Mouse (Mus musculus) embryonic fibroblast, embryonic 13.5 days (primary cell): Measurements from ENCODE around the gene Tmem52b.
A peak's percentile ranks its signal among the peaks of the same experiment; 100 is the strongest.

ENCODE experiments used
- CTCF ChIP-seq: IDR thresholded peaks from 2 replicates; pipeline ENCODE4 v1.5.1; 2011; ENCODE audit warnings: mild to moderate bottlenecking, control low read depth, low read length, moderate library complexity, borderline replicate concordance; ENCODE audit not compliant: insufficient read depth
- POLR2A ChIP-seq: IDR thresholded peaks from 2 replicates; pipeline ENCODE4 v1.6.1; 2011; ENCODE audit warnings: low read depth, mild to moderate bottlenecking, control low read depth, low read length, moderate library complexity

DNA sequence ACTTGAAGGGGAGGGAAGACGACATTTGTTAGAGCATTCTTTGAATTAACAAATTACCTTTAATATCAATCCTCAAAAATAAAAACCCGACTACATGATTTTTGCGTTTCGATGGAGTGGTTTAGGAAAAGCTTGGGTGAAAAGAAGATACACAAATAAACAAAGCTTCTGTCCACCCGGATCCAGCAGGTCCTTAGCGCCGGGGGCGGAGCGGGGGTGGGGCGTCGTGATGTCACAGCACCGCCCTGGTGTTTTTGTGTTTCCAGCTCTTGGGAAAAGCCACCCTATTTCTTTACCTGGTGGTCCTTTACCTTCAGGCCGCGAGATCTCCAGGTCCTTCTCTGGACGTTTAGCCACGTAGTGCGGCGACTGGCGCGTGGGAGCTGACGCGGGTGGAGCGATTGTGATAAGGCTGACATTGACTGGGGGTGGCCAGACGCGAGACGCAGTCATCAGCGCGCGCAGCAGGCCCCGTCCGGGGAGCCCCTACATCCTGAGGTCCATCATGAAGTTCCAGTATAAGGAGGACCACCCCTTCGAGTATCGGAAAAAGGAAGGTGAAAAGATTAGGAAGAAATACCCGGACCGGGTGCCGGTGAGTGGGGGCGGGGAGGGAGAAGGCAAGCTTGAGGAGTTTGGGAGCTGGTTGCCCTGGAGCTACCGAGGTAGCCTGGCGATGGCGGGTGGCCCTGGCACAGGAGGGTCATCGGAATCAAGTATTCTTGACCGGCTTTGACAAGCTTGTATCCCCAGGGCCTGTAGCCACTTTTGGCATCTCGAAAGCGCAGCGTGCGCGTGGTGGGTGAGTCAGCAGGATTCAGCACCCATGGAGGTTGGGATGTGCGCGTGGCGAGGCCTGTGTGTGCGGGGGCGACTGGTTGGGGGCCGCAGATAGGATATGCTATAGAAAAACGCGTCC, 20.8 kb downstream of the Tmem52b start, which contains the start of gene Gabarapl1:
- TF ChIP-seq CTCF (no peak), POLR2A (peak; percentile 35; the same call in 1 of the 2 replicates)
